Comparison of ENCODE assay signal across 22 mouse cellular contexts in genomic region chr17:48610107-48610506, GRCm38 (mm10).
"Had no signal": no experiment of that assay in that cellular context is flagged by ENCODE, and none has a peak within 500 bp of the region (broad histone marks: within the 10 kb centered on the region; RNA-seq: fewer than 3 reads in every experiment).

No protein-coding gene starts in this region.

- H3K4me1 ChIP-seq: heart, embryonic 12.5 days; hindbrain, embryonic 12.5 days; intestine, embryonic 15.5 days; limb, embryonic 12.5 days; liver, embryonic 13.5 days; liver, embryonic 15.5 days had no signal

- H3K36me3 ChIP-seq: heart, embryonic 12.5 days; hindbrain, embryonic 10.5 days; hindbrain, embryonic 12.5 days; intestine, embryonic 15.5 days; limb, embryonic 10.5 days; limb, embryonic 12.5 days; liver, embryonic 13.5 days; liver, embryonic 15.5 days had no signal

- H3K9me3 ChIP-seq: intestine, embryonic 15.5 days; liver, embryonic 15.5 days had no signal

- H3K27me3 ChIP-seq: hindbrain, embryonic 12.5 days; intestine, embryonic 15.5 days; limb, embryonic 12.5 days; liver, embryonic 13.5 days; liver, embryonic 15.5 days had no signal

- H3K4me3 ChIP-seq: gastrocnemius, adult 2 months; heart, adult 2 months; heart, embryonic 12.5 days; hindbrain, embryonic 10.5 days; hindbrain, embryonic 12.5 days; intestine, embryonic 15.5 days; left cerebral cortex, adult 2 months; limb, embryonic 10.5 days; limb, embryonic 12.5 days; liver, embryonic 13.5 days; liver, embryonic 15.5 days had no signal

- DNase-seq: gastrocnemius, adult 2 months; gastrocnemius, postnatal 10 days; gastrocnemius, postnatal 25 days; heart, postnatal 10 days; heart, postnatal 36 days; kidney, adult 18-20 months; kidney, adult 8-10 months; kidney, postnatal 10 days; kidney, postnatal 4 days; liver; liver, embryonic 13.5 days; liver, postnatal 0 days had no signal

- H3K27ac ChIP-seq: gastrocnemius, adult 2 months; heart, adult 2 months; hindbrain, embryonic 10.5 days; hindbrain, embryonic 12.5 days; hindbrain, embryonic 14.5 days; intestine, embryonic 15.5 days; left cerebral cortex, adult 2 months; limb, embryonic 10.5 days; limb, embryonic 12.5 days; liver, embryonic 13.5 days; liver, embryonic 15.5 days had no signal
